Mouse (Mus musculus) lung, adult 18-20 months (tissue): ENCODE measurements around the gene Prkaa2.

Source experiments
- DNase-seq, 2 experiments: peaks; one replicate each; pipeline ENCODE4 v3.0.0; 2022; ENCODE audit warnings: mixed read lengths in 2 of 2

Gene Prkaa2

GRCm38 (mm10) chr4:105108641-105109198, 970 bp downstream of the Prkaa2 start:
- DNase-seq = peak in 1 of 2 experiments; percentile 15

- no peak for DNase-seq
Measured at GRCm38 (mm10) chr4:105107943-105108640, 1.6 kb downstream of the Prkaa2 start.

- peak; percentile 10 to 18 for DNase-seq
Measured at GRCm38 (mm10) chr4:105104099-105104872, 5.4 kb downstream of the Prkaa2 start.

- no peak for DNase-seq
Measured at GRCm38 (mm10) chr4:105101337-105101688, 8.4 kb downstream of the Prkaa2 start.

- DNase-seq = no peak
Measured at GRCm38 (mm10) chr4:105100508-105101336, 9.0 kb downstream of the Prkaa2 start.

- no peak for DNase-seq
Measured at GRCm38 (mm10) chr4:105098660-105099059, 11.0 kb downstream of the Prkaa2 start.

GRCm38 (mm10) chr4:105098158-105098557, 11.5 kb downstream of the Prkaa2 start:
- no peak for DNase-seq

- peak; percentile 51 to 56 for DNase-seq
Measured at GRCm38 (mm10) chr4:105095316-105095715, 14.4 kb downstream of the Prkaa2 start.

- no peak for DNase-seq
Measured at GRCm38 (mm10) chr4:105093951-105094350, 15.7 kb downstream of the Prkaa2 start.

- no peak for DNase-seq
Measured at GRCm38 (mm10) chr4:105090417-105090816, 19.3 kb downstream of the Prkaa2 start.

GRCm38 (mm10) chr4:105089386-105089785, 20.3 kb downstream of the Prkaa2 start:
- no peak for DNase-seq

- DNase-seq = no peak
Measured at GRCm38 (mm10) chr4:105088671-105089070, 21.0 kb downstream of the Prkaa2 start.

- DNase-seq = no peak
Measured at GRCm38 (mm10) chr4:105076152-105076551, 33.5 kb downstream of the Prkaa2 start.

- peak in 1 of 2 experiments; percentile 63 for DNase-seq
Measured at GRCm38 (mm10) chr4:105071761-105072427, 37.8 kb downstream of the Prkaa2 start.

- peak; percentile 85 to 91 for DNase-seq
Measured at GRCm38 (mm10) chr4:105070982-105071381, 38.7 kb downstream of the Prkaa2 start.

- no peak for DNase-seq
Measured at GRCm38 (mm10) chr4:105051291-105051690, 58.4 kb downstream of the Prkaa2 start.

- DNase-seq = no peak
Measured at GRCm38 (mm10) chr4:105050041-105050440, 59.6 kb downstream of the Prkaa2 start.

GRCm38 (mm10) chr4:105034259-105034658, 75.4 kb downstream of the Prkaa2 start:
- no peak for DNase-seq

GRCm38 (mm10) chr4:105033153-105033552, 76.5 kb downstream of the Prkaa2 start:
- no peak for DNase-seq

GRCm38 (mm10) chr4:105031104-105031503, 78.6 kb downstream of the Prkaa2 start:
- DNase-seq = no peak

- DNase-seq = no peak
Measured at GRCm38 (mm10) chr4:105027278-105027677, 82.4 kb downstream of the Prkaa2 start.

GRCm38 (mm10) chr4:105016006-105016613, 93.6 kb downstream of the Prkaa2 start:
- DNase-seq = no peak
